Mouse (Mus musculus) midbrain, postnatal 0 days (tissue): Measurements from ENCODE around the gene Xxylt1. TPM values are rescaled to one million over a fixed set of nuclear protein-coding genes. Genes with fewer than 3 reads are reported as not detected.

ENCODE experiments used
- ATAC-seq: fragments of 200-750 bp; cut with Nextera tagmentation; 2 replicates; pipeline ENCODE4 v1.8.0; 2017; ENCODE audit warnings: moderate number of reproducible peaks, mild to moderate bottlenecking, moderate TSS enrichment, moderate library complexity; ENCODE audit not compliant: low FRiP score
- DNase-seq: peaks from one replicate; pipeline ENCODE4 v3.0.0-alpha.2; 2015; ENCODE audit warnings: low spot score
- H3K27ac ChIP-seq: fragments of 300-500 bp; sonication (generic); 2 replicates; pipeline ENCODE4 v1.5.1; 2014; ENCODE audit warnings: low read depth, mild to moderate bottlenecking, low read length, mixed read lengths
- H3K27me3 ChIP-seq: fragments of 300-500 bp; sonication (generic); 2 replicates; pipeline ENCODE4 v1.6.1; 2014; ENCODE audit warnings: low read length, control low read depth, mixed read lengths; ENCODE audit not compliant: insufficient read depth
- H3K36me3 ChIP-seq: fragments of 300-500 bp; sonication (generic); 2 replicates; pipeline ENCODE4 v1.6.1; 2014; ENCODE audit warnings: low read length, control low read depth, mixed read lengths; ENCODE audit not compliant: insufficient read depth
- H3K4me1 ChIP-seq: fragments of 300-500 bp; sonication (generic); 2 replicates; pipeline ENCODE4 v1.6.1; 2014; ENCODE audit warnings: mild to moderate bottlenecking, control low read depth, antibody characterized with exemption, low read length, mixed read lengths; ENCODE audit not compliant: insufficient read depth
- H3K4me2 ChIP-seq: fragments of 300-500 bp; sonication (generic); 2 replicates; pipeline ENCODE4 v1.6.1; 2014; ENCODE audit warnings: low read depth, mild to moderate bottlenecking, low read length, mixed read lengths; ENCODE audit not compliant: poor library complexity, severe bottlenecking
- H3K4me3 ChIP-seq: fragments of 300-500 bp; sonication (generic); 2 replicates; pipeline ENCODE4 v1.5.1; 2014; ENCODE audit warnings: low read depth, mild to moderate bottlenecking, low read length, moderate library complexity
- H3K9ac ChIP-seq: fragments of 300-500 bp; sonication (generic); replicated peaks from 2 replicates; pipeline ENCODE4 v1.6.1; 2014; ENCODE audit warnings: mild to moderate bottlenecking, low read length, moderate library complexity, mixed read lengths; ENCODE audit not compliant: poor library complexity, severe bottlenecking
- H3K9me3 ChIP-seq: fragments of 300-500 bp; sonication (generic); 2 replicates; pipeline ENCODE4 v1.6.1; 2016; ENCODE audit warnings: low read length, control low read depth
- CTCF ChIP-seq: IDR thresholded peaks from 2 replicates; pipeline ENCODE4 v1.5.1; 2016; ENCODE audit warnings: antibody characterized with exemption, mild to moderate bottlenecking
- WGBS: fragments of 180-500 bp; shearing (Covaris S2); extraction: QIAGEN DNeasy Blood & Tissue Kit; methylation state at CpG from one replicate; pipeline ENCODE4 v1.1.7; 2014; 5-methylcytosine and 5-hydroxymethylcytosine counted together
- polyA plus RNA-seq: library from polyadenylated mRNA; unstranded; fragments of >200 nt; fragmentation: Nextera tagmentation; extraction: Ambion mirVana; gene quantifications from 2 replicates; pipeline ENCODE4 v1.2.1, GENCODE M21; 2015
- total RNA-seq: library from RNA; depleted of rRNA; stranded (reverse); fragments of >200 nt; gene quantifications from 2 replicates; pipeline ENCODE4 v1.2.3, GENCODE M21; 2014

The Xxylt1 gene
- total and polyA plus RNA-seq, 2 experiments from 2014 or later = 18.2 to 34.5 TPM

GRCm38 (mm10) chr16:30940699-30941098, 140.5 kb downstream of the Xxylt1 start:
- Histone ChIP-seq H3K27me3 (no peaks in the 10 kb centered on the region), H3K4me2 (no peak overlapping the region), H3K4me3 (no peak overlapping the region), H3K4me1 (no peaks in the 10 kb centered on the region), H3K9me3 (no peaks in the 10 kb centered on the region), H3K36me3 (no peaks in the 10 kb centered on the region), H3K9ac (no peak overlapping the region), H3K27ac (no peak overlapping the region)
- WGBS = 77% methylated on average over 2 of the region's 2 CpGs
- DNase-seq (no peak), ATAC-seq (no peak)
- peak; percentile 26; the same call in 1 of the 2 replicates for TF ChIP-seq CTCF

GRCm38 (mm10) chr16:30939903-30940302, 141.3 kb downstream of the Xxylt1 start:
- Histone ChIP-seq H3K4me1 (no peaks in the 10 kb centered on the region; the same call in 1 of the 2 replicates), H3K4me3 (no peak overlapping the region), H3K9ac (no peak overlapping the region), H3K27ac (no peak overlapping the region), H3K4me2 (no peak overlapping the region), H3K9me3 (no peaks in the 10 kb centered on the region), H3K36me3 (no peaks in the 10 kb centered on the region), H3K27me3 (no peaks in the 10 kb centered on the region)
- WGBS = 11% methylated on average over 3 of the region's 3 CpGs
- DNase-seq = no peak
- ATAC-seq = no peak
- no peak for TF ChIP-seq CTCF

DNA sequence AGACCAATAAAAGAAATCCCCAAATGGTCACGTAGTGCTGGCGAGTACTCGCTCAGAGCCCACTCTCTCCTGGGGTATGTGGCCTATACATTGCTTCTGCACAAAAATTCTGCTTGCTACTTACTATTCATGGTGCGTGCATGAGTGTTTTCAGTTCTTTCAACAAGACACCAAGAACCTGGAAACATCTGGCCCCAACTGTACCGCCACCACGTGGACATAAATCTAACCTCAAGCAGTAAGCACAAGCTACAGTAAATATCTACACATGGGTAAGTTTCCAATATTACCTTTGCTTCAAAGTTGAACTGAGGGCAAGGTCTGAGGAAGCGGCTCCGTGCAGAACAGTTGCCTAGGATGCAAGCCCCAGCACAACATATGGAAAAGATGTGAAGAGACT, 142.0 kb downstream of the Xxylt1 start:
- Histone ChIP-seq H3K4me3 (no peak overlapping the region), H3K4me1 (no peaks in the 10 kb centered on the region; the same call in none of the 2 replicates), H3K36me3 (no peaks in the 10 kb centered on the region), H3K9ac (no peak overlapping the region), H3K4me2 (no peak overlapping the region), H3K27me3 (no peaks in the 10 kb centered on the region), H3K9me3 (no peaks in the 10 kb centered on the region), H3K27ac (no peak overlapping the region)
- peak; percentile 37 for DNase-seq
- WGBS = 78% methylated on average over 8 of the region's 8 CpGs
- ATAC-seq = no peak
- TF ChIP-seq CTCF = peak; percentile 60

DNA sequence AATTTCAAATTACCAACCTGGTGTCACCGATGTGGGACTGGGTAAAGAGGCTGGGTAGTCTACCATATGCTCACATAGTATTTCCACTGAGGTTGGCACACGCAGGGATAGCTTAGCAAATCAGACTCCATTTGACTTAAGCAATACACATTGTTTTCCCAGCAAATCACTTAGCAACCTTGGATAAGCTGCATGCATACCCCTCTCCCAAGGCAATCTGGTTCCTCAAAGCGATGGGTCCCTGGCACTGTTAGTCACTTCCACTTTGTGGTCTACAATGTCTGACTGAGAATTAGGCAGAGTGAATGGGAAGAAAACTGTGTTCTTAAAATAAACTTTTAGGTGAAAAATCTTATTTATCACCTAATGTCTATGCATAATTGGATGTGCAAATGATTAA, 142.6 kb downstream of the Xxylt1 start:
- ATAC-seq (no peak), DNase-seq (no peak)
- H3K27me3 ChIP-seq = no peaks in the 10 kb centered on the region
- no peak overlapping the region for H3K27ac ChIP-seq
- H3K9me3 ChIP-seq = no peaks in the 10 kb centered on the region
- no peak overlapping the region for H3K4me2 ChIP-seq
- H3K36me3 ChIP-seq = no peaks in the 10 kb centered on the region
- H3K9ac ChIP-seq = no peak overlapping the region
- no peak overlapping the region for H3K4me3 ChIP-seq
- TF ChIP-seq CTCF = no peak
- WGBS = 83% methylated on average over 3 of the region's 3 CpGs
- no peaks in the 10 kb centered on the region; the same call in none of the 2 replicates for H3K4me1 ChIP-seq

- no peaks in the 10 kb centered on the region for H3K9me3 ChIP-seq
- WGBS = 96% methylated on average over 3 of the region's 3 CpGs
- no peak for DNase-seq
- H3K4me1 ChIP-seq = no peaks in the 10 kb centered on the region; the same call in none of the 2 replicates
- no peak overlapping the region for H3K9ac ChIP-seq
- no peaks in the 10 kb centered on the region for H3K36me3 ChIP-seq
- no peaks in the 10 kb centered on the region for H3K27me3 ChIP-seq
- ATAC-seq = no peak
- TF ChIP-seq CTCF = no peak
- no peak overlapping the region for H3K4me2 ChIP-seq
- H3K4me3 ChIP-seq = no peak overlapping the region
- H3K27ac ChIP-seq = no peak overlapping the region
These were observed 143.6 kb downstream of the Xxylt1 start for GRCm38 (mm10) chr16:30937665-30938064.

GRCm38 (mm10) chr16:30936471-30936870, 144.8 kb downstream of the Xxylt1 start:
- WGBS = 42% methylated on average over 6 of the region's 6 CpGs
- ATAC-seq (no peak), DNase-seq (no peak)
- Histone ChIP-seq H3K36me3 (no peaks in the 10 kb centered on the region), H3K9ac (no peak overlapping the region), H3K4me1 (no peaks in the 10 kb centered on the region; the same call in none of the 2 replicates), H3K9me3 (no peaks in the 10 kb centered on the region), H3K4me3 (no peak overlapping the region), H3K4me2 (no peak overlapping the region), H3K27me3 (no peaks in the 10 kb centered on the region), H3K27ac (no peak overlapping the region)
- TF ChIP-seq CTCF = no peak
